Mouse (Mus musculus) ES-Bruce4 (cell line): ENCODE measurements around the gene Ptov1. TPM values are rescaled to one million over a fixed set of nuclear protein-coding genes. Genes with fewer than 3 reads are reported as not detected.
A peak's percentile ranks its signal among the peaks of the same experiment; 100 is the strongest.

ENCODE experiments used
- H3K27ac ChIP-seq: 2 replicates; pipeline ENCODE4 v1.5.1; 2012; ENCODE audit warnings: low read length, inconsistent platforms; ENCODE audit not compliant: insufficient read depth
- H3K27me3 ChIP-seq: 2 replicates; pipeline ENCODE4 v1.6.1; 2012; ENCODE audit warnings: mild to moderate bottlenecking, low read length, inconsistent platforms; ENCODE audit not compliant: control insufficient read depth, poor library complexity, insufficient read depth, severe bottlenecking
- H3K36me3 ChIP-seq: 2 replicates; pipeline ENCODE4 v1.6.1; 2012; ENCODE audit warnings: inconsistent platforms, mild to moderate bottlenecking, low read length, moderate library complexity; ENCODE audit not compliant: control insufficient read depth, poor library complexity, insufficient read depth, severe bottlenecking
- H3K4me1 ChIP-seq: one replicate; pipeline ENCODE4 v1.8.1; 2011; ENCODE audit warnings: low read length; ENCODE audit not compliant: control insufficient read depth, insufficient read depth
- H3K4me3 ChIP-seq: 2 replicates; pipeline ENCODE4 v1.5.1; 2011; ENCODE audit warnings: low read depth, mild to moderate bottlenecking, low read length
- H3K9ac ChIP-seq: 2 replicates; pipeline ENCODE4 v1.6.1; 2012; ENCODE audit warnings: low read depth, mild to moderate bottlenecking, inconsistent platforms; ENCODE audit not compliant: poor library complexity, severe bottlenecking
- H3K9me3 ChIP-seq: replicated peaks from 2 replicates; pipeline ENCODE4 v1.6.1; 2012; ENCODE audit warnings: mild to moderate bottlenecking, low read length, inconsistent platforms; ENCODE audit not compliant: control insufficient read depth, poor library complexity, insufficient read depth, severe bottlenecking
- CTCF ChIP-seq: IDR thresholded peaks from one replicate; pipeline ENCODE4 v1.8.1; 2011; ENCODE audit warnings: low read depth, low read length
- EP300 ChIP-seq: IDR thresholded peaks from 2 replicates; pipeline ENCODE4 v1.6.1; 2011; ENCODE audit warnings: low read depth, low read length; ENCODE audit not compliant: insufficient read depth
- POLR2A ChIP-seq: IDR thresholded peaks from one replicate; pipeline ENCODE4 v1.8.1; 2011; ENCODE audit warnings: low read length; ENCODE audit not compliant: insufficient read depth
- polyA plus RNA-seq: library from polyadenylated mRNA; stranded (reverse); fragments of >200 nt; gene quantifications from 2 replicates; pipeline ENCODE4 v1.2.4, GENCODE M21; 2011; ENCODE audit warnings: low read depth; ENCODE audit not compliant: missing spikeins, insufficient read depth, insufficient read length

Ptov1 gene
- polyA plus RNA-seq, 1 experiment: 153 TPM

- H3K4me3 ChIP-seq: no peak overlapping the region
- H3K27me3 ChIP-seq: no peaks in the 10 kb centered on the region
- no peak overlapping the region for H3K27ac ChIP-seq
- TF ChIP-seq EP300: no peak
- TF ChIP-seq CTCF: no peak
- no peak for TF ChIP-seq POLR2A
- H3K4me1 ChIP-seq: peaks cover 2% of the 10 kb centered on the region
- no peaks in the 10 kb centered on the region for H3K9me3 ChIP-seq
- H3K36me3 ChIP-seq: peaks cover 11% of the 10 kb centered on the region; the same call in 1 of the 2 replicates
- no peak overlapping the region for H3K9ac ChIP-seq
Measured at GRCm38 (mm10) chr7:44863982-44864494, 5.5 kb downstream of the Ptov1 start.

DNA sequence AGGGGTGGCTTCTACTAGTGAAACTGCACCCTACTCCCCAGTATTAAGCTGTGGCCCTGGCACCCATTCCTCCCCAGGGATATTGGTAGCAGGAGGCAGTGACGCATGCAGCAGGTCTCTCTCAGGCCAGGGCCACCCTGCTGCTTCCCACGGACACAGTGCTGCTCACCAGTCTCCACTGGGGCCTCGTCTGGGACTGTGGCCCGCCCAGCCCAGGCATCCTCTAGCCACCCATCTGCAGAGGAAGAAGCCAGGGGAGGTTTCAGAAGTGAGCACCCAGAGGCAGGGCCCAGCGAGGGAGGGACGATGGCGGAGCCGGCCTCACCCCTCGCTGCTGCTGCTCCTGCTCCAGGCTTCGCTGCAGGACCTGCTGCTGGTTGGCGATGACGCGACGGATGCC lies 6.4 kb downstream of the Ptov1 start:
- Histone ChIP-seq H3K27me3 (no peaks in the 10 kb centered on the region), H3K36me3 (peaks cover 11% of the 10 kb centered on the region; the same call in 1 of the 2 replicates), H3K4me1 (peaks cover 2% of the 10 kb centered on the region), H3K4me3 (no peak overlapping the region), H3K9me3 (no peaks in the 10 kb centered on the region), H3K9ac (no peak overlapping the region), H3K27ac (no peak overlapping the region)
- TF ChIP-seq CTCF (no peak), POLR2A (no peak), EP300 (no peak)

DNA sequence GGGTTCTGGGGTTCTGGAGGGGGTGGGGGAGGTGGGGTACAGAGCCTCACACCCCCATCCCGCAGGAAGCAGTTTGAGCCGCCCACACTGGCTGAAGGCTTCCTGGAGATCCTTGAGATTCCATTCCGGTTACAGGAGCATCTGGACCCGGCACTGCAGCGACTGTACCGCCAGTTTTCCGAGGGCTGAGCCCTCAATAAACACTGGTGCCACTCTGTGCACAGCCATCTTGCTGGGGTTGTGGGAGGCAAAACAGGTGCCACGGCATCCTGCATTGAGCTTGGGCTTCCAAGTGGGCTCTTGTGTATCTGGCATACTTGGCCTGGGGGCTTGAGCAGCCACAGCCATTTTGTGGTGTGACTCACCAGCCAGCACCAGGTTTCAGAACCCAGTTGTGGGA lies 7.2 kb downstream of the Ptov1 start:
- Histone ChIP-seq H3K4me3 (no peak overlapping the region), H3K27ac (no peak overlapping the region), H3K9ac (no peak overlapping the region), H3K36me3 (peaks cover 11% of the 10 kb centered on the region; the same call in 1 of the 2 replicates), H3K27me3 (no peaks in the 10 kb centered on the region), H3K4me1 (peaks cover 1% of the 10 kb centered on the region), H3K9me3 (no peaks in the 10 kb centered on the region)
- TF ChIP-seq CTCF (no peak), EP300 (no peak), POLR2A (no peak)

- H3K4me1 ChIP-seq: no peaks in the 10 kb centered on the region
- H3K27me3 ChIP-seq: no peaks in the 10 kb centered on the region
- no peaks in the 10 kb centered on the region for H3K9me3 ChIP-seq
- peaks cover 11% of the 10 kb centered on the region; the same call in 1 of the 2 replicates for H3K36me3 ChIP-seq
- no peak overlapping the region for H3K9ac ChIP-seq
- no peak overlapping the region for H3K4me3 ChIP-seq
- H3K27ac ChIP-seq: no peak overlapping the region
- no peak for TF ChIP-seq CTCF
- no peak for TF ChIP-seq POLR2A
- TF ChIP-seq EP300: no peak
Measured at GRCm38 (mm10) chr7:44861429-44861816, 8.2 kb downstream of the Ptov1 start.

- Histone ChIP-seq H3K9me3 (no peaks in the 10 kb centered on the region), H3K27ac (no peak overlapping the region), H3K4me3 (no peak overlapping the region), H3K4me1 (no peaks in the 10 kb centered on the region), H3K36me3 (peaks cover 11% of the 10 kb centered on the region; the same call in 1 of the 2 replicates), H3K9ac (no peak overlapping the region), H3K27me3 (no peaks in the 10 kb centered on the region)
- TF ChIP-seq EP300: no peak
- TF ChIP-seq CTCF: peak; percentile 99
- no peak for TF ChIP-seq POLR2A
Measured at GRCm38 (mm10) chr7:44860576-44861428, 8.8 kb downstream of the Ptov1 start.

GRCm38 (mm10) chr7:44859896-44860295 lies 9.7 kb downstream of the Ptov1 start:
- Histone ChIP-seq H3K4me3 (no peak overlapping the region), H3K9ac (no peak overlapping the region), H3K36me3 (peaks cover 11% of the 10 kb centered on the region; the same call in 1 of the 2 replicates), H3K27me3 (no peaks in the 10 kb centered on the region), H3K9me3 (no peaks in the 10 kb centered on the region), H3K27ac (no peak overlapping the region), H3K4me1 (no peaks in the 10 kb centered on the region)
- TF ChIP-seq EP300: no peak
- TF ChIP-seq CTCF: no peak
- TF ChIP-seq POLR2A: no peak
